Comparison of ENCODE assay signal across 8 mouse cellular contexts in genomic region chr19:37175919-37176318, GRCm38 (mm10). TPM values are rescaled to one million over a fixed set of nuclear protein-coding genes. Genes with fewer than 3 reads are reported as not detected.
DNase-seq lines count a peak whose midpoint lies in the region; ATAC-seq and TF ChIP-seq lines count a peak whose summit lies in the region.

No protein-coding gene starts in this region.

- TF ChIP-seq CTCF in layer of hippocampus, adult 2 months (conservative IDR thresholded peaks at IDR 0.05) = no peak
- TF ChIP-seq CTCF in kidney, postnatal 0 days (IDR thresholded peaks at IDR 0.05; ENCODE audit: low read depth) = no peak

- H3K27me3 ChIP-seq in heart, embryonic 10.5 days (ENCODE audit: insufficient read depth, poor library complexity, severe bottlenecking) = peaks cover 35% of the 10 kb centered on the region
- no peaks in the 10 kb centered on the region for H3K27me3 ChIP-seq in kidney, postnatal 0 days (ENCODE audit: insufficient read depth, low read length)
- H3K27me3 ChIP-seq in stomach, embryonic 15.5 days (replicated peaks) = peaks cover 10% of the 10 kb centered on the region; the same call in 1 of the 2 replicates

- peak overlapping the region; percentile 69; the same call in 1 of the 2 replicates for H3K9ac ChIP-seq in kidney, postnatal 0 days (ENCODE audit: low read depth, low read length)
- H3K9ac ChIP-seq in stomach, embryonic 15.5 days = no peak overlapping the region

- ATAC-seq in kidney, postnatal 0 days (replicated peaks; ENCODE audit: low FRiP score, low read depth) = no peak
- ATAC-seq in stomach, embryonic 15.5 days (ENCODE audit: insufficient read depth, low FRiP score, low read depth) = no peak

- peak overlapping the region; percentile 63 for H3K4me3 ChIP-seq in layer of hippocampus, adult 2 months
- peak overlapping the region; percentile 84 for H3K4me3 ChIP-seq in heart, embryonic 10.5 days
- H3K4me3 ChIP-seq in kidney, postnatal 0 days (replicated peaks; ENCODE audit: low read depth, low read length) = peak overlapping the region; percentile 72
- peak overlapping the region; percentile 69 for H3K4me3 ChIP-seq in stomach, embryonic 15.5 days (replicated peaks)

- H3K4me2 ChIP-seq in kidney, postnatal 0 days (ENCODE audit: low read length) = peak overlapping the region; percentile 100
- H3K4me2 ChIP-seq in stomach, embryonic 15.5 days = peak overlapping the region; percentile 100

- H3K9me3 ChIP-seq in heart, embryonic 10.5 days = no peaks in the 10 kb centered on the region
- H3K9me3 ChIP-seq in kidney, postnatal 0 days (replicated peaks; ENCODE audit: low read length) = no peaks in the 10 kb centered on the region
- H3K9me3 ChIP-seq in stomach, embryonic 15.5 days = no peaks in the 10 kb centered on the region

- no peaks in the 10 kb centered on the region for H3K36me3 ChIP-seq in heart, embryonic 10.5 days
- no peaks in the 10 kb centered on the region for H3K36me3 ChIP-seq in kidney, postnatal 0 days (ENCODE audit: insufficient read depth, low read length)
- no peaks in the 10 kb centered on the region for H3K36me3 ChIP-seq in stomach, embryonic 15.5 days

- WGBS in heart, embryonic 10.5 days = 8% methylated on average over 6 of the region's 6 CpGs
- 7% methylated on average over 6 of the region's 6 CpGs for WGBS in kidney, postnatal 0 days
- WGBS in stomach, embryonic 15.5 days = 8% methylated on average over 6 of the region's 6 CpGs

- DNase-seq in layer of hippocampus, adult 2 months (ENCODE audit: low spot score in 2 of 2) = peak; percentile 36 to 47
- DNase-seq in layer of hippocampus, postnatal 25 days (ENCODE audit: extremely low spot score in 1 of 2, low spot score in 1 of 2) = no peak
- DNase-seq in cerebellum, adult 9-10 months = peak; percentile 77
- DNase-seq in heart, embryonic 10.5 days (ENCODE audit: low spot score) = no peak
- peak; percentile 34 for DNase-seq in kidney, postnatal 0 days (ENCODE audit: low spot score)
- peak; percentile 3 for DNase-seq in lung, postnatal 25 days (ENCODE audit: low spot score)
- DNase-seq in spleen, adult 12 weeks (ENCODE audit: low spot score) = no peak

- peak overlapping the region; percentile 98 for H3K27ac ChIP-seq in layer of hippocampus, adult 2 months
- peak overlapping the region; percentile 89; the same call in 1 of the 2 replicates for H3K27ac ChIP-seq in heart, embryonic 10.5 days
- peak overlapping the region; percentile 91 for H3K27ac ChIP-seq in kidney, postnatal 0 days
- no peak overlapping the region for H3K27ac ChIP-seq in stomach, embryonic 15.5 days

- peaks cover 12% of the 10 kb centered on the region for H3K4me1 ChIP-seq in heart, embryonic 10.5 days
- H3K4me1 ChIP-seq in kidney, postnatal 0 days (replicated peaks; ENCODE audit: insufficient read depth, low read length) = 0 out of 2 replicates have a peak, but pooled peaks cover 9% of the 10 kb centered on the region
- peaks cover 5% of the 10 kb centered on the region; the same call in 1 of the 2 replicates for H3K4me1 ChIP-seq in stomach, embryonic 15.5 days

RNA-seq across cellular contexts. Expression of gene March5, which starts 31.4 kb away (rescaled TPM):
- 10 to 100 TPM; 80.4 to 90.4 TPM for total RNA-seq in layer of hippocampus, adult 2 months (2021)
- total RNA-seq in layer of hippocampus, postnatal 25 days (2021) = 10 to 100 TPM; 84.7 to 88.2 TPM
- polyA plus RNA-seq in heart, embryonic 10.5 days (2016; fragmentation: Nextera tagmentation; extraction: Ambion mirVana) = 79.0 and 95.9 TPM in 2 replicates
- 96.4 and 98.2 TPM in 2 replicates for polyA plus RNA-seq in kidney, postnatal 0 days (2015; fragmentation: Nextera tagmentation; extraction: Ambion mirVana)
- 85.6 and 87.6 TPM in 2 replicates for polyA plus RNA-seq in stomach, embryonic 15.5 days (2015; fragmentation: Nextera tagmentation; extraction: Ambion mirVana)

RNA-seq across cellular contexts. Expression of gene Cpeb3, which starts 32.5 kb away (rescaled TPM):
- 10 to 100 TPM; 69.7 to 76.8 TPM for total RNA-seq in layer of hippocampus, adult 2 months (2021)
- 10 to 100 TPM; 62.1 to 74.6 TPM for total RNA-seq in layer of hippocampus, postnatal 25 days (2021)
- 2.6 and 3.7 TPM in 2 replicates for polyA plus RNA-seq in heart, embryonic 10.5 days (2016; fragmentation: Nextera tagmentation; extraction: Ambion mirVana)
- polyA plus RNA-seq in kidney, postnatal 0 days (2015; fragmentation: Nextera tagmentation; extraction: Ambion mirVana) = 2.1 and 2.7 TPM in 2 replicates
- polyA plus RNA-seq in stomach, embryonic 15.5 days (2015; fragmentation: Nextera tagmentation; extraction: Ambion mirVana) = 1.3 and 1.7 TPM in 2 replicates

Comparison
In these comparisons a context has a peak if more than half of its experiments do, and no peak if none do; other contexts are left out.
1. DNase-seq: peak in layer of hippocampus, adult 2 months (2 of 2), cerebellum, adult 9-10 months (single experiment), kidney, postnatal 0 days (single experiment) and lung, postnatal 25 days (single experiment); none in layer of hippocampus, postnatal 25 days (0 of 2), heart, embryonic 10.5 days (single experiment) and spleen, adult 12 weeks (single experiment).
2. Peak in every context shown above with its lines, with median percentiles within 50 percentile points of each other: H3K4me3 ChIP-seq.